Mouse (Mus musculus): ENCODE data around the gene Uck1. TPM values are rescaled to one million over a fixed set of nuclear protein-coding genes. Genes with fewer than 3 reads are reported as not detected.

Uck1 gene
- total and polyA plus RNA-seq, 2 experiments from 2014 or later, result 90.8 to 138 TPM

DNA sequence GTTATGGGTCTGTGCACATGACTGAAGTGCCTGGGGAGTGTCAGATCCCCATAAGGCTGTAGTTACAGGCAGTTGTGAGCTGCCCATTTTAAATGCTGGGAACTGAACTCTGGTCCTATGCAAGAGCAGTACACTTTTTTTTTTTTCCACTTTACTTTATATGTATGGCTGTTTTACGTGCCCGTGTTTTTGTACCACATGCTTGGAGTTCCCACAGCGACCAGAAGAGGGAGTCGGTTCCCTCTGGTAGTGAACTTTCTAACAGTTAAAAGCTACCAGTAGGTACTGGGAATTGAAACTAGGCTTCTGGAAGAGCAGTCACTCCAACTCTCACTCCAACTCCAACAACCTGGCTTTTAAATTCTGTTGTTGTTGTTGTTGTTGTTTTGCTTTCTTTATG is 676 bp upstream of the Uck1 start:
- no peak overlapping the region; the same call in 1 of the 2 replicates for H3K4me2 ChIP-seq (ENCODE audit: low read depth, low read length)
- ATAC-seq (no peak), DNase-seq (ENCODE audit: low spot score) (peak; percentile 61)
- TF ChIP-seq CTCF (IDR thresholded peaks at IDR 0.05; ENCODE audit: low read depth), result peak; percentile 55
- no peaks in the 10 kb centered on the region for H3K9me3 ChIP-seq (ENCODE audit: low read length)
- no peaks in the 10 kb centered on the region for H3K27me3 ChIP-seq (ENCODE audit: insufficient read depth, low read length)
- H3K4me3 ChIP-seq (ENCODE audit: low read length), result no peak overlapping the region
- H3K9ac ChIP-seq (replicated peaks; ENCODE audit: low read length), result no peak overlapping the region
- peaks cover 6% of the 10 kb centered on the region; the same call in 1 of the 2 replicates for H3K4me1 ChIP-seq (ENCODE audit: insufficient read depth, low read length)
- H3K27ac ChIP-seq, result no peak overlapping the region
- peaks cover 16% of the 10 kb centered on the region; the same call in 1 of the 2 replicates for H3K36me3 ChIP-seq (ENCODE audit: insufficient read depth, low read length)
- 23% methylated on average over 4 of the region's 4 CpGs for WGBS

DNA sequence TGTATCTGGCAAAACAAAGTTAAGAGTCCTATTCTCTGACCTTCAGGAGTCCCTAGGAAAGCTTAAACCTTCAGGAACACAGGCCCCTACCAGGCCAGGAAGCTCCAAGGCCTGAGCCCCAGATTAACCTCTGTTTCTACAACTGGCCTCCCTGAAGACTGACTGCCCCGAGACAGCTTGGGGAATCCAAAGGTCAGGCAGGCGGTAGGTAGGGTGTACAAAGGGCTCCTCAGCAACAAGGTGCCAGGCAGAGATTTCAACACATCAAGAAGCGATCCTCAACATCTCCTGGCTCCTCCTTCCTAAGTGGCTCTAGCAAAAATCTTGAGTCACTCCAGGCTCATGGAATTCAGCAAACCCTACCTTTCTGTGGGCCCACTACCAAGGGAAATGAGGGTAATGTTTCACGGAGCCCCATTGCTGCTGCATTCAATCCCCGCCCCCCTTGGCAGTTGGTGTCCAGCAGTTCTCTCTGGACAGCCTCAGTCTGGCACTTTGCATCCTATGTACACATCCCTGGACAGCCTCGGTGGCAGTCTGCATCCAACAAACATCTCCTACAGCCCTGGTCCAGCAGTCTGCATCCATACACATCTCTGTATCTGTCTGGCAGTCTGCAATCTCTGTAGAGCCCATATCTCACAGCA is 949 bp downstream of the Uck1 start:
- Histone ChIP-seq H3K36me3 (ENCODE audit: insufficient read depth, low read length) (peaks cover 23% of the 10 kb centered on the region; the same call in 1 of the 2 replicates), H3K4me1 (ENCODE audit: insufficient read depth, low read length) (peaks cover 6% of the 10 kb centered on the region; the same call in 1 of the 2 replicates), H3K9ac (replicated peaks; ENCODE audit: low read length) (peak overlapping the region; percentile 80), H3K27ac (peak overlapping the region; percentile 74; the same call in 1 of the 2 replicates), H3K4me2 (ENCODE audit: low read depth, low read length) (peak overlapping the region; percentile 72), H3K27me3 (ENCODE audit: insufficient read depth, low read length) (no peaks in the 10 kb centered on the region), H3K9me3 (ENCODE audit: low read length) (no peaks in the 10 kb centered on the region), H3K4me3 (ENCODE audit: low read length) (peak overlapping the region; percentile 90)
- 59% methylated on average over 6 of the region's 6 CpGs for WGBS
- DNase-seq (ENCODE audit: low spot score) (no peak), ATAC-seq (no peak)
- TF ChIP-seq CTCF (IDR thresholded peaks at IDR 0.05; ENCODE audit: low read depth), result no peak

DNA sequence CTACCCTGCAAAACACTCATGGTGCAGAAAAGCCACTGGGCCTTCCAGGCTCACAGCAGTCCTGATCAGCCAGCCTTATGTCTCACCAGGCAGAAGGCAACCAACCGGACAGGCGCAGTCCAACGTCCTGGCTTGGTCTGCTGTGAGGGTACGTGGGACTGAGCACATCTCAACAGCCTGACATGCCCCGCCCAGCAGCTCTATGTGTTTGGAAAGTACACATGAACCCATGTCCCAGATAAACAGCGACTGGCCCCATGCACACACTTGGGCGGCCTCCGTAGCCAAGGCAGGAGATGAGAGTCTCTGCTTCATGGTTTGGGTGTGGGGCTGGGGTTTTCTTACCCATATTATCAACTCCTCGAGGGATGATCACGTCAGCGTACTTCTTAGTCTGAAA is 3.7 kb downstream of the Uck1 start:
- no peak for TF ChIP-seq CTCF (IDR thresholded peaks at IDR 0.05; ENCODE audit: low read depth)
- WGBS, result 92% methylated on average over 11 of the region's 11 CpGs
- Histone ChIP-seq H3K4me1 (ENCODE audit: insufficient read depth, low read length) (peaks cover 6% of the 10 kb centered on the region; the same call in 1 of the 2 replicates), H3K9ac (replicated peaks; ENCODE audit: low read length) (no peak overlapping the region), H3K27ac (no peak overlapping the region), H3K4me2 (ENCODE audit: low read depth, low read length) (no peak overlapping the region), H3K36me3 (ENCODE audit: insufficient read depth, low read length) (peaks cover 49% of the 10 kb centered on the region; the same call in 1 of the 2 replicates), H3K4me3 (ENCODE audit: low read length) (no peak overlapping the region), H3K27me3 (ENCODE audit: insufficient read depth, low read length) (no peaks in the 10 kb centered on the region), H3K9me3 (ENCODE audit: low read length) (no peaks in the 10 kb centered on the region)
- no peak for DNase-seq (ENCODE audit: low spot score)
- no peak for ATAC-seq

DNA sequence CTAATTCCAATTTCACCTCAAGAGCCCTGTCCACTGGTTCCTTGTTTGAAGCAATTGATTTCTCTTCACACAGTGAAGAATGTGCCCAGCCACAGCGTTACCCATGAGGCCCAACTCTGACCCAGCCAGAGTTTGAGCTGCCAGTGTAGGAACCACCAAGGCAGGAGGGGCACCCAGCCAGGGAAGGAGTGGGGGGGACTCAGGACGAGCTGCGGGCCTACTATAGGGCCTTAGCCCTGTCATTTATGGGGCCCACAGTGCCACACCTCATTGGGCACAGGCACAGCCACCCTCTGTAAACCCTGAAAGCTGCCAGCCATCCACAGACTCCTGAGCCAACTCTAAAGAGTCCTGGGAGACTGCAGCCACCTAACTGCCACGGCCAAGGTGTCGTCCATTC is 5.4 kb downstream of the Uck1 start:
- DNase-seq (ENCODE audit: low spot score) (no peak), ATAC-seq (no peak)
- no peak overlapping the region for H3K27ac ChIP-seq
- peaks cover 6% of the 10 kb centered on the region; the same call in 1 of the 2 replicates for H3K4me1 ChIP-seq (ENCODE audit: insufficient read depth, low read length)
- H3K4me3 ChIP-seq (ENCODE audit: low read length), result no peak overlapping the region
- H3K9me3 ChIP-seq (ENCODE audit: low read length), result no peaks in the 10 kb centered on the region
- H3K4me2 ChIP-seq (ENCODE audit: low read depth, low read length), result no peak overlapping the region
- H3K9ac ChIP-seq (replicated peaks; ENCODE audit: low read length), result no peak overlapping the region
- no peak for TF ChIP-seq CTCF (IDR thresholded peaks at IDR 0.05; ENCODE audit: low read depth)
- 88% methylated on average over 5 of the region's 5 CpGs for WGBS
- H3K27me3 ChIP-seq (ENCODE audit: insufficient read depth, low read length), result no peaks in the 10 kb centered on the region
- peaks cover 57% of the 10 kb centered on the region; the same call in 1 of the 2 replicates for H3K36me3 ChIP-seq (ENCODE audit: insufficient read depth, low read length)

DNA sequence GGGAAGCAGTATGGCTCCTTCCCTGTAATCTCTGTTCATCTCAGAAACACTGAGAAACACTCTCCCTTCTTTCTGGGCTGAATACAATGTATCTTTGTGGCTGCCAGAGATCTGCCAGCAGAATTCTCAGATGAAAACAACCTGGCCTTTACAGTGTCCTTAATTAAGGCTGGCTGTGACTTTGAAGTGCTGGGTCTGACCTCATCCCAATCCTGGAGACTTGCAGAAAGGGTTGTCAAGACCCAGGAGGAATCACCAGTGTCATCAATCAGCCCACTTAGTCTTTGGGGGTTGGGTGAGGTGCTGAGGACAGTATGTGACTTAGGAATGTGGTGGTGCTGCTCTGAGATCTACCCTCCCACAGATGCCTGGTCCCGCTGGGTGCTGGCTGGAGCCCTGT is 6.6 kb downstream of the Uck1 start:
- Histone ChIP-seq H3K4me2 (ENCODE audit: low read depth, low read length) (no peak overlapping the region), H3K36me3 (ENCODE audit: insufficient read depth, low read length) (peaks cover 58% of the 10 kb centered on the region; the same call in 1 of the 2 replicates), H3K9ac (replicated peaks; ENCODE audit: low read length) (no peak overlapping the region), H3K4me1 (ENCODE audit: insufficient read depth, low read length) (no peaks in the 10 kb centered on the region), H3K9me3 (ENCODE audit: low read length) (no peaks in the 10 kb centered on the region), H3K27ac (no peak overlapping the region), H3K27me3 (ENCODE audit: insufficient read depth, low read length) (no peaks in the 10 kb centered on the region), H3K4me3 (ENCODE audit: low read length) (no peak overlapping the region)
- no peak for DNase-seq (ENCODE audit: low spot score)
- TF ChIP-seq CTCF (IDR thresholded peaks at IDR 0.05; ENCODE audit: low read depth), result no peak
- no peak for ATAC-seq
- 94% methylated on average over 1 of the region's 1 CpGs for WGBS

DNA sequence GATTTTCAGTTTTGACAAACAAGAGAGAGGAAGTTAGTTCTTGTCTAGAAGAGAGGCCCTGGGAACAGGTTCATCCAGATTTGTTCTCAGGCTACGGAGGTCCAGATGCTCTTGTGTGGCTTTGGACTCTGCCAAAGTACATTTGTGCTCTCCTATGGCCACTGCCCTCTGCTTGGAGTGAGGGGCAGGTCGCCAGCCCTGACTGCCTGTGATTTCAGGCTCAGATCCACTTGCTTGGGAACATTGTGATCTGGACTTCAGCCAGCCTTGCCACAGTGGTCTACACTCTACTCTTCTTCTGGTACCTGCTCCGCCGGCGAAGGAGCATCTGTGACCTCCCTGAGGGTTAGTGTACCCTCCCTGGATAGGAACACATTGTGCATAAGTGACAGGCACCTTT is 7.3 kb downstream of the Uck1 start:
- 94% methylated on average over 5 of the region's 5 CpGs for WGBS

More for the DNA sequence above, 7.3 kb downstream of the Uck1 start:
- Histone ChIP-seq H3K27ac (no peak overlapping the region), H3K27me3 (ENCODE audit: insufficient read depth, low read length) (no peaks in the 10 kb centered on the region), H3K4me1 (ENCODE audit: insufficient read depth, low read length) (no peaks in the 10 kb centered on the region), H3K4me3 (ENCODE audit: low read length) (no peak overlapping the region), H3K9me3 (ENCODE audit: low read length) (no peaks in the 10 kb centered on the region), H3K9ac (replicated peaks; ENCODE audit: low read length) (no peak overlapping the region), H3K36me3 (ENCODE audit: insufficient read depth, low read length) (peaks cover 61% of the 10 kb centered on the region; the same call in 1 of the 2 replicates), H3K4me2 (ENCODE audit: low read depth, low read length) (no peak overlapping the region)
- ATAC-seq, result no peak
- no peak for TF ChIP-seq CTCF (IDR thresholded peaks at IDR 0.05; ENCODE audit: low read depth)
- DNase-seq (ENCODE audit: low spot score), result no peak

All from hindbrain, postnatal 0 days (tissue).